ENCODE assay signal across 23 mouse cellular contexts in genomic region chr5:36336252-36336651, GRCm38 (mm10).
DNase-seq lines count a peak whose midpoint lies in the region; ATAC-seq lines count a peak whose summit lies in the region.
"Had no signal": no experiment of that assay in that cellular context is flagged by ENCODE, and none has a peak within 500 bp of the region (broad histone marks: within the 10 kb centered on the region; RNA-seq: fewer than 3 reads in every experiment).

No protein-coding gene starts in this region.

- no peak overlapping the region for H3K9ac ChIP-seq in hindbrain, embryonic 16.5 days (ENCODE audit: low read depth, low read length)
- H3K9ac ChIP-seq: embryonic facial prominence, embryonic 15.5 days; forebrain, embryonic 13.5 days; midbrain, embryonic 12.5 days; neural tube, embryonic 12.5 days had no signal

- H3K36me3 ChIP-seq in heart, embryonic 10.5 days: no peaks in the 10 kb centered on the region
- H3K36me3 ChIP-seq in hindbrain, embryonic 16.5 days (ENCODE audit: control insufficient read depth, insufficient read depth, low read length): no peaks in the 10 kb centered on the region
- H3K36me3 ChIP-seq: embryonic facial prominence, embryonic 15.5 days; limb, embryonic 13.5 days; midbrain, embryonic 12.5 days; neural tube, embryonic 12.5 days had no signal

- no peak for DNase-seq in heart, embryonic 10.5 days (ENCODE audit: low spot score)
- DNase-seq in heart, postnatal 14 days: no peak
- DNase-seq in layer of hippocampus, postnatal 14 days (ENCODE audit: low spot score in 2 of 2): peak; percentile 61 to 77
- DNase-seq in retina, embryonic 14.5 days (ENCODE audit: low spot score): peak; percentile 39
- DNase-seq in ovary, postnatal 14 days (ENCODE audit: low spot score): no peak
- no peak for DNase-seq in cerebellum, postnatal 25 days
- DNase-seq in heart, adult 11 months: no peak
- DNase-seq: B cell, adult 2 months; cerebellum, adult 11-12 months; gastrocnemius, adult 2 months; heart, postnatal 10 days; kidney, postnatal 10 days; right cerebral cortex, adult 18-20 months; thymus, postnatal 4 days had no signal

- peaks cover 44% of the 10 kb centered on the region for H3K4me1 ChIP-seq in heart, embryonic 10.5 days
- peaks cover 19% of the 10 kb centered on the region for H3K4me1 ChIP-seq in hindbrain, embryonic 16.5 days (ENCODE audit: control insufficient read depth, insufficient read depth, low read depth, low read length)

- no peaks in the 10 kb centered on the region for H3K9me3 ChIP-seq in heart, embryonic 10.5 days
- H3K9me3 ChIP-seq in hindbrain, embryonic 16.5 days (ENCODE audit: control insufficient read depth, low read length): no peaks in the 10 kb centered on the region
- H3K9me3 ChIP-seq: embryonic facial prominence, embryonic 15.5 days; forebrain, embryonic 13.5 days; limb, embryonic 13.5 days; midbrain, embryonic 12.5 days; neural tube, embryonic 12.5 days had no signal

- intact Hi-C loops in heart, postnatal 14 days (cut with DNase I): no loop called here

- ATAC-seq in hindbrain, embryonic 16.5 days: peak; percentile 72; the same call in 1 of the 2 replicates
- ATAC-seq: forebrain, embryonic 13.5 days; intestine, postnatal 0 days; Patski had no signal

- H3K4me3 ChIP-seq in heart, embryonic 10.5 days: no peak overlapping the region
- H3K4me3 ChIP-seq in hindbrain, embryonic 16.5 days (ENCODE audit: low read length): no peak overlapping the region
- H3K4me3 ChIP-seq: embryonic facial prominence, embryonic 15.5 days; forebrain, embryonic 13.5 days; gastrocnemius, adult 2 months; left cerebral cortex, adult 2 months; limb, embryonic 13.5 days; midbrain, embryonic 12.5 days; neural tube, embryonic 12.5 days had no signal

- H3K27me3 ChIP-seq in heart, embryonic 10.5 days (ENCODE audit: insufficient read depth, poor library complexity, severe bottlenecking): peaks cover 17% of the 10 kb centered on the region; the same call in 1 of the 2 replicates
- no peaks in the 10 kb centered on the region for H3K27me3 ChIP-seq in hindbrain, embryonic 16.5 days (replicated peaks; ENCODE audit: control insufficient read depth, insufficient read depth, low read length)
- H3K27me3 ChIP-seq: embryonic facial prominence, embryonic 15.5 days; forebrain, embryonic 13.5 days; limb, embryonic 13.5 days; midbrain, embryonic 12.5 days; neural tube, embryonic 12.5 days; Patski had no signal

- H3K4me2 ChIP-seq in hindbrain, embryonic 16.5 days (ENCODE audit: low read length): no peak overlapping the region
- H3K4me2 ChIP-seq: embryonic facial prominence, embryonic 15.5 days; forebrain, embryonic 13.5 days; limb, embryonic 13.5 days; midbrain, embryonic 12.5 days; neural tube, embryonic 12.5 days had no signal

- H3K27ac ChIP-seq in heart, embryonic 10.5 days: peak overlapping the region; percentile 16; the same call in 1 of the 2 replicates
- H3K27ac ChIP-seq in hindbrain, embryonic 16.5 days (ENCODE audit: low read depth, low read length): no peak overlapping the region
- H3K27ac ChIP-seq: embryonic facial prominence, embryonic 15.5 days; forebrain, embryonic 13.5 days; gastrocnemius, adult 2 months; left cerebral cortex, adult 2 months; limb, embryonic 13.5 days; midbrain, embryonic 12.5 days; neural tube, embryonic 12.5 days had no signal

- WGBS in heart, embryonic 10.5 days: 78% methylated on average over 7 of the region's 7 CpGs
- WGBS in hindbrain, embryonic 16.5 days: 52% methylated on average over 7 of the region's 7 CpGs

Comparison
In these comparisons a context has a peak if more than half of its experiments do, and no peak if none do; other contexts are left out.
1. DNase-seq: peak in layer of hippocampus, postnatal 14 days (2 of 2) and retina, embryonic 14.5 days (single experiment); none in heart, embryonic 10.5 days (single experiment), heart, postnatal 14 days (0 of 2), ovary, postnatal 14 days (single experiment), cerebellum, postnatal 25 days (0 of 2) and heart, adult 11 months (single experiment).